Mouse (Mus musculus) ES-E14 (cell line): ENCODE data around the gene Lexm. TPM values are rescaled to one million over a fixed set of nuclear protein-coding genes. Genes with fewer than 3 reads are reported as not detected.

Experiments used
- DNase-seq: peaks from one replicate; pipeline ENCODE4 v3.0.0-alpha.2; 2013; ENCODE audit warnings: low read depth, low spot score
- H3K27ac ChIP-seq: 2 replicates; pipeline ENCODE4 v1.5.1; 2012; ENCODE audit warnings: low read depth, mild to moderate bottlenecking, low read length, moderate library complexity, mixed read lengths; ENCODE audit not compliant: poor library complexity, insufficient read depth, severe bottlenecking
- H3K36me3 ChIP-seq: 2 replicates; pipeline ENCODE4 v1.6.1; 2012; ENCODE audit warnings: mild to moderate bottlenecking, low read length, moderate library complexity, mixed read lengths; ENCODE audit not compliant: control insufficient read depth, poor library complexity, insufficient read depth, severe bottlenecking
- H3K4me1 ChIP-seq, 2 experiments: fragments of 150-350 bp in 1 of 2; sonication (generic) in 1 of 2; 2 replicates each; pipeline ENCODE4 v1.6.1; 2012; ENCODE audit warnings: low read length in 2 of 2, mild to moderate bottlenecking in 1 of 2, mixed read lengths in 1 of 2; ENCODE audit not compliant: control insufficient read depth in 2 of 2, insufficient read depth in 2 of 2, poor library complexity in 1 of 2
- H3K4me3 ChIP-seq, 2 experiments: fragments of 150-350 bp in 1 of 2; sonication (generic) in 1 of 2; 2 replicates each; pipeline ENCODE4 v1.5.1; 2012; ENCODE audit warnings: low read length in 2 of 2, low read depth in 1 of 2, mild to moderate bottlenecking in 1 of 2, mixed read lengths in 1 of 2; ENCODE audit not compliant: insufficient read depth in 1 of 2, poor library complexity in 1 of 2, severe bottlenecking in 1 of 2
- H3K9ac ChIP-seq: 2 replicates; pipeline ENCODE4 v1.6.1; 2012; ENCODE audit warnings: low read depth, mild to moderate bottlenecking, low read length, mixed read lengths; ENCODE audit not compliant: poor library complexity, insufficient read depth, severe bottlenecking
- H3K9me3 ChIP-seq: fragments of 150-350 bp; sonication (generic); 2 replicates; pipeline ENCODE4 v1.6.1; 2012; ENCODE audit warnings: low read depth, mild to moderate bottlenecking, low read length; ENCODE audit not compliant: control insufficient read depth, insufficient read depth
- CHD2 ChIP-seq: IDR thresholded peaks from 2 replicates; pipeline ENCODE4 v1.6.1; 2014; ENCODE audit warnings: mild to moderate bottlenecking, low read depth, low read length, inconsistent platforms
- HCFC1 ChIP-seq: IDR thresholded peaks from 2 replicates; pipeline ENCODE4 v1.6.1; 2012; ENCODE audit warnings: low read length, inconsistent platforms, borderline replicate concordance; ENCODE audit not compliant: insufficient read depth
- MAFK ChIP-seq: IDR thresholded peaks from 2 replicates; pipeline ENCODE4 v1.6.1; 2014; ENCODE audit warnings: mild to moderate bottlenecking, low read depth, low read length, inconsistent platforms; ENCODE audit not compliant: insufficient read depth
- ZC3H11A ChIP-seq: IDR thresholded peaks from 2 replicates; pipeline ENCODE4 v1.6.1; 2012; ENCODE audit warnings: low read depth, mild to moderate bottlenecking, inconsistent platforms, low read length, borderline replicate concordance
- ZNF384 ChIP-seq: IDR thresholded peaks from 2 replicates; pipeline ENCODE4 v1.6.1; 2012; ENCODE audit warnings: low read depth, low read length, inconsistent platforms
- in situ Hi-C, 2 experiments: fragments of 600-800 bp; cut with MboI; formaldehyde crosslinking; loops; one replicate each; pipeline ENCODE4 v1.15.1; 2025; ENCODE audit warnings: low sequenced_read_pairs in 2 of 2, inconsistent platforms in 1 of 2; ENCODE audit not compliant: unreplicated experiment in 2 of 2
- total RNA-seq: library from RNA; depleted of rRNA; stranded (reverse); fragments of 300-350 nt; gene quantifications from 2 replicates; pipeline ENCODE4 v1.2.3, GENCODE M21; 2012

Gene Lexm
- total RNA-seq, 1 experiment: 2.1 TPM

DNA sequence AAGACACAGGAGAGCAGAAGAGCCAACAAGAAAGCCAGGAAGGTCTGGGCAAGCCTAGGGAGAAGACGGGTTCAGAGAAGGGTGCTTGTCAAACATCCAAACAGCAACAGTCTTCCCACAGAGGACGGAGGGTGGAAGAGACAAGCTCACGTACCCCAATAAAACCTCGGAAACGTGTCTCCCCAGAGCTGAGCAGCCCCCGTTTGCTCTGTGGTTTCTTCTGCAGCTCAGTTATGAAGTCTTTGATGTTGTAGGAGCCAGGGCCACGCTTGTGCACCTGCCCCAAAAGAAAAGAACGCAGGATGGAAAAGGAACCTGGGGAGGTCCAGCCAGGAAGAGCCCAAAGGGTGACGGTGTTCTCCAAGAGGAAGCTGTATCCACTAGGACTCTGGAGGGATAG, 2.2 kb downstream of the Lexm start:
- peak overlapping the region; percentile 33; the same call in 1 of the 2 replicates for H3K9ac ChIP-seq
- H3K4me1 ChIP-seq: peaks cover 2 to 28% of the 10 kb centered on the region in 2 experiments; a peak in 2 of 4 replicates
- in situ Hi-C loops: loop anchor here in 1 of 2 experiments (10.0 kb wide), 1 partner anchor 100 kb away; no protein-coding TSS in a partner anchor
- no peaks in the 10 kb centered on the region for H3K36me3 ChIP-seq
- TF ChIP-seq ZNF384 (no peak), CHD2 (no peak), ZC3H11A (no peak), HCFC1 (no peak), MAFK (no peak)
- DNase-seq: no peak
- H3K4me3 ChIP-seq: no peak overlapping the region
- H3K9me3 ChIP-seq: no peaks in the 10 kb centered on the region
- no peak overlapping the region for H3K27ac ChIP-seq

- no peak for TF ChIP-seq CHD2
- no peak for TF ChIP-seq ZNF384
- peak; percentile 88 for TF ChIP-seq ZC3H11A
- 0 out of 2 replicates have a peak, but pooled peaks have one; percentile 31 for TF ChIP-seq MAFK
- no peak for TF ChIP-seq HCFC1
- DNase-seq: peak; percentile 70
- peak overlapping the region; percentile 47; the same call in 1 of the 2 replicates for H3K9ac ChIP-seq
- H3K9me3 ChIP-seq: no peaks in the 10 kb centered on the region
- H3K27ac ChIP-seq: no peak overlapping the region
- no peak overlapping the region for H3K4me3 ChIP-seq
- no peaks in the 10 kb centered on the region for H3K36me3 ChIP-seq
- H3K4me1 ChIP-seq: peaks cover 2 to 28% of the 10 kb centered on the region in 2 experiments; a peak in 2 of 4 replicates
- in situ Hi-C loops: loop anchor here in 1 of 2 experiments (10.0 kb wide), 1 partner anchor 101 kb away; no protein-coding TSS in a partner anchor
Observed at GRCm38 (mm10) chr4:106614180-106614797, 2.8 kb downstream of the Lexm start.

DNA sequence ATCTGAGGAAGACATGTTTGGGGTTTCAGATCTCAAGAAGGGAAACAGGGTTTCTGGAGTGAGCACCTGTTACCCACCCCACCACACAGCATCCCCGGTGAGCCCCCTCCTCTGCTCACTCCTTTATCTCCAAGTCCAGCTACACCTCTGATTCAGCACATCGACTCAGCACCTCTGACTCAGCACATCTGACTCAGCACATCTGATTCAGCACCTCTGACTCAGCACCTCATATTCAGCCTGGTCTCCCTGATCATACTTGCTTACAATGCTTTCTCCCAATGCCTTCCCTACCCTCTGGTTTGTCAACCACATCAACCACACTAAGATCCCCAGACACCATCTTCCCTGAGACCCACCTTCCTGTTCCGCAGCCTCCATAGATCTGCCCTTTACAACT, 3.5 kb downstream of the Lexm start:
- in situ Hi-C loops: loop anchor here in 1 of 2 experiments (10.0 kb wide), 1 partner anchor 101 kb away; no protein-coding TSS in a partner anchor
- DNase-seq: no peak
- TF ChIP-seq MAFK (peak; percentile 99), CHD2 (no peak)
- Histone ChIP-seq H3K9ac (peak overlapping the region; percentile 47; the same call in 1 of the 2 replicates), H3K27ac (no peak overlapping the region), H3K9me3 (no peaks in the 10 kb centered on the region), H3K36me3 (no peaks in the 10 kb centered on the region), H3K4me1 (peaks cover 2 to 28% of the 10 kb centered on the region in 2 experiments; a peak in 2 of 4 replicates), H3K4me3 (no peak overlapping the region)

DNA sequence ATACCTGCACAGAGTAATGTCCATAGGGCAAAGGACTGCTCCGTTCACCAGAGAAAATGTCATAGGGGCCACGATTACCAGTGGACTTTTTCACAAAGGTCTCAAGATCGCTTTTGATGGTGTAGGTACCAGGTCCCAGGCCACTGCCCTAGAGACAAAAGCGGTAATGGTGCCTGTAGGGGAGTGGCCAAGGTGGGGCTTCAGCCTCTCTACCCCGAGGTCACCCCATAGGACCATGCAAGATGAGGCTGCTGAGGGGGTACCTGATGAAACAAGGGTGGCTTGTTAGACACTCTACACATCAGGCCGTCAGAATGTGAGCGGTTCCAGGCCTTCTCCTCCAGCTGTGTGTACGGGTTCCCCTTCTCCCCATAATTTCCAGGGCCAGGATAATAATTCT, 3.9 kb downstream of the Lexm start:
- peaks cover 2 to 28% of the 10 kb centered on the region in 2 experiments; a peak in 2 of 4 replicates for H3K4me1 ChIP-seq
- no peak overlapping the region for H3K9ac ChIP-seq
- in situ Hi-C loops: loop anchor here in 1 of 2 experiments (10.0 kb wide), 1 partner anchor 102 kb away; no protein-coding TSS in a partner anchor
- no peaks in the 10 kb centered on the region for H3K36me3 ChIP-seq
- H3K27ac ChIP-seq: no peak overlapping the region
- no peak for DNase-seq
- no peak for TF ChIP-seq HCFC1
- H3K4me3 ChIP-seq: no peak overlapping the region
- no peaks in the 10 kb centered on the region for H3K9me3 ChIP-seq

DNA sequence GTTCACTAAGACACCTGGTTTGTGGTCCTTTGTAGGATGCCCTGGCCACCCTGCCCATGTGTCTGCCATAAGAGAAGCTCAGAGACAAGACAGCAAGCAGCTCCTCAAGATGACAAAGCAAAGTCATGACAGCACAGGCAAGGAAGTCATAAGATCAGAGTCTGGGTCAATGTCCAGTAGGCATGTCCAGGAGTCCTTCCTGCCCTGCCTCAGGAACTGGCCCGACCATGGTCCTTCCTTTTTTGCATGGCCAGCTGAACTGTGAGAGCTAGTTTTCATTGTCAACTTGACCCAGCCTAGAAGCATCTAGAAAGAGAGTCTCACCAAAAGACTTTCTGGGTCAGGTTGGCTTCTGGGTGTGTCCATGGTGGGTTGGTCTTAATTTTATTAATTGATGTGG, 9.1 kb downstream of the Lexm start:
- H3K9me3 ChIP-seq: no peaks in the 10 kb centered on the region
- H3K27ac ChIP-seq: no peak overlapping the region
- no peak overlapping the region for H3K9ac ChIP-seq
- in situ Hi-C loops: no loop called here
- H3K4me1 ChIP-seq: no peaks in the 10 kb centered on the region
- TF ChIP-seq MAFK (no peak), ZNF384 (no peak), ZC3H11A (no peak), HCFC1 (no peak), CHD2 (no peak)
- no peak for DNase-seq
- H3K4me3 ChIP-seq: no peak overlapping the region
- H3K36me3 ChIP-seq: no peaks in the 10 kb centered on the region
